Mouse (Mus musculus) forebrain, embryonic 15.5 days (tissue): ENCODE data around the gene Olfr403. TPM values are rescaled to one million over a fixed set of nuclear protein-coding genes. Genes with fewer than 3 reads are reported as not detected.
"Not testable (repeated sequence)": the region's sequence is repeated elsewhere in the genome, so short reads cannot be mapped to it uniquely, and the experiment has no call there.

Source experiments
- ATAC-seq: fragments of 200-750 bp; cut with Nextera tagmentation; replicated peaks from 2 replicates; pipeline ENCODE4 v1.8.0; 2017; ENCODE audit warnings: mild to moderate bottlenecking, moderate TSS enrichment, moderate library complexity
- H3K27ac ChIP-seq: fragments of 300-500 bp; sonication (generic); replicated peaks from 2 replicates; pipeline ENCODE4 v1.5.1; 2015; ENCODE audit warnings: mild to moderate bottlenecking, inconsistent platforms
- H3K27me3 ChIP-seq: fragments of 300-500 bp; sonication (generic); 2 replicates; pipeline ENCODE4 v1.6.1; 2015; ENCODE audit warnings: inconsistent platforms
- H3K36me3 ChIP-seq: fragments of 300-500 bp; sonication (generic); 2 replicates; pipeline ENCODE4 v1.6.1; 2015; ENCODE audit warnings: mild to moderate bottlenecking, inconsistent platforms
- H3K4me1 ChIP-seq: fragments of 300-500 bp; sonication (generic); 2 replicates; pipeline ENCODE4 v1.6.1; 2015; ENCODE audit warnings: inconsistent platforms
- H3K4me2 ChIP-seq: fragments of 300-500 bp; sonication (generic); replicated peaks from 2 replicates; pipeline ENCODE4 v1.6.1; 2015; ENCODE audit warnings: mild to moderate bottlenecking, inconsistent platforms
- H3K4me3 ChIP-seq: fragments of 300-500 bp; sonication (generic); 2 replicates; pipeline ENCODE4 v1.5.1; 2015; ENCODE audit warnings: mild to moderate bottlenecking, inconsistent platforms
- H3K9ac ChIP-seq: fragments of 300-500 bp; sonication (generic); replicated peaks from 2 replicates; pipeline ENCODE4 v1.6.1; 2015; ENCODE audit warnings: mild to moderate bottlenecking, inconsistent platforms
- H3K9me3 ChIP-seq: fragments of 300-500 bp; sonication (generic); 2 replicates; pipeline ENCODE4 v1.6.1; 2016; ENCODE audit warnings: inconsistent platforms
- WGBS: fragments of 180-500 bp; shearing (Covaris S2); methylation state at CpG from one replicate; pipeline ENCODE4 v1.1.7; 2015; ENCODE audit warnings: mixed read lengths; 5-methylcytosine and 5-hydroxymethylcytosine counted together
- polyA plus RNA-seq: library from polyadenylated mRNA; unstranded; fragments of >200 nt; fragmentation: Nextera tagmentation; extraction: Ambion mirVana; gene quantifications from 2 replicates; pipeline ENCODE4 v1.2.1, GENCODE M21; 2015

The Olfr403 gene
- polyA plus RNA-seq: not detected in 2 replicates

DNA sequence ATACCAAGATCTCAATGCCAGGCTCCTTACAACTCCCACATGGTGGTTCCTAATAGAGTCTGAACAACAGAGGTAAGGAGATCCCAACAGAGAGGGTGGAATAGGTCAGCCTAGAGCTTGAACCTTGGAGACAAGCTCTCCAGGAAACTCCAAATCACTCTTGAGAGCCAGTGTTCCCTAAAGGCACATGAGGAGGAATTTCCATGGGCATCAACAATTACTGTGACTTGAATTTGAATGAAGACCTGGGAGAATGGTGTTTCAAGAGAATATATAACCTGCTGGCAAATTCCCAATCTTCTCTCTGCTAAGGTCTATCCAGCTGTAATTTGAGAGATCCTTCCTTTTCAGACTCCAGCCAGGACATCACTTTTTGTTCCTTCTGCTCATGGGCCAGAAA is at the start of gene Olfr403:
TSS of gene Olfr403 (plus strand) at position 301 of the 400 bp plus-strand sequence.
- ATAC-seq: no peak
- H3K4me3 ChIP-seq: no peak within 1 kb of the TSS
- peaks cover 16% of the 10 kb centered on the region; the same call in 1 of the 2 replicates for H3K9me3 ChIP-seq

DNA sequence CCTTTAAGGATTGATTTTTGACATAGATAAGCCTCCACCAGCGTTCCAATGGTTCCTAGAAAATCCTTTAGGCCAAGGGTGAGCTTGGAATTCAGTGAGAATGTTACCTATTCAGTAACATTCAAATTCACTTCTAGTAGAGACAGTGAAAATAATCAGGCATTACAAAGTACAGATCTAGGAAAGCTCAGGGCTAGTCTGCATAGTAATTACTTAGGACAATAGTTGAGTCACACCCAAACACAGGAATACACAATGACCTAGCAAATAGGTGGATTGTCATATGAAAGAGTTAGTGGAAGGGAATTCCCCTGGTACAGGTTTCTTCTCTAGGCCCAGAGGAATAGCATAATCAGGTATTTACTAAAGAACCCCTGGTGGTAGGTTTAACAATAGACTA is 46.0 kb upstream of the Olfr403 start:
- 26% methylated on average over 1 of the region's 1 CpGs for WGBS
- not testable (repeated sequence) for H3K36me3 ChIP-seq, H3K4me1 ChIP-seq, H3K4me3 ChIP-seq, H3K27me3 ChIP-seq, H3K9ac ChIP-seq, ATAC-seq, H3K27ac ChIP-seq, H3K4me2 ChIP-seq
- peaks cover 21% of the 10 kb centered on the region; the same call in 1 of the 2 replicates for H3K9me3 ChIP-seq

More for the DNA sequence above, at the start of gene Olfr403:
- Histone ChIP-seq H3K27me3 (no peaks in the 10 kb centered on the region), H3K27ac (no peak within 1 kb of the TSS), H3K4me1 (no peaks in the 10 kb centered on the region), H3K4me2 (no peak within 1 kb of the TSS), H3K9ac (no peak within 1 kb of the TSS), H3K36me3 (no peaks in the 10 kb centered on the region)

DNA sequence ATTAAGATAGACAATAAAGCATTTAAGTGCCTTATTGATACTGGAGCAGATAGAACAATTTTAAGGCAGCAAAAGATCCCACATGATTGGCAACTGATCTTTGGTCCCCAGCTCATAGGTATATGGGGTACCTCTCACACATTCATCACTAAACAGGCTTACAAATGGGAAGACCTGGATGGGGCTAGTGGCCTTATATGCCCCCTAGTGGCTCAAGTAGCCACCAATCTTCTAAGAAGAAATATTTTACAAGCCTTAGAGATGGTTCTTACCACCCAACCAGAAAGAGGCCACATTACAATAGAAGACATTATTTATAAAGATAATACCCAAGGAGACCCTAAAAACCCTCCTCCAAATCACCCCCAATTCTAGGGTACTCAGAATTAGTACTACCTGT is 40.2 kb upstream of the Olfr403 start:
- Histone ChIP-seq H3K27me3 (no peaks in the 10 kb centered on the region), H3K36me3 (no peaks in the 10 kb centered on the region), H3K4me2 (no peak overlapping the region), H3K4me1 (no peaks in the 10 kb centered on the region), H3K27ac (no peak overlapping the region), H3K4me3 (no peak overlapping the region), H3K9ac (no peak overlapping the region), H3K9me3 (peaks cover 35% of the 10 kb centered on the region)
- ATAC-seq: no peak

DNA sequence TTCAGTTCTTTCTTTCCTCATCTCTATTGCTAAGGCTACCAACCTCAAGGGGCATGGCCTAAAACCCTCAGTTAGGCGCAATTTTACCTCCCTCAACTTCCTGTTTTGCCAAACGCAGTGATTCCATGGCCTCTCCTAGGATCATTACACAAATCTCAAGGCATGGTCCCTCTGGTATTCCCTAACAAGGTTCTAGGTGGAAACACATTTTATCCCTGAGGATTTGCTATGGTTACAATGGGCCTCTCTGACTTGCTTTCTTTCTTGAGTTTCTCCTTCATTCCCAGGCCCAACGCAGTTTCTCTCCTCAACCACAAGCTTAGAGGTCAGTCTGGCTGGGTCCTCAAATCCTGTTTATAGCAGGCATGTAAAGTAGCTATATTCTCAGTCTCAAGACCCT is 32.8 kb upstream of the Olfr403 start, which contains the start of gene Olfr402:
TSS of gene Olfr402 (plus strand) at position 301 of the 400 bp plus-strand sequence.
- Histone ChIP-seq H3K4me1 (no peaks in the 10 kb centered on the region), H3K9me3 (peaks cover 32% of the 10 kb centered on the region), H3K36me3 (no peaks in the 10 kb centered on the region), H3K27me3 (no peaks in the 10 kb centered on the region), H3K27ac (no peak within 1 kb of the TSS), H3K4me3 (no peak within 1 kb of the TSS), H3K4me2 (no peak within 1 kb of the TSS), H3K9ac (no peak within 1 kb of the TSS)
- ATAC-seq: no peak
- 66% methylated on average over 3 of the region's 3 CpGs for WGBS

DNA sequence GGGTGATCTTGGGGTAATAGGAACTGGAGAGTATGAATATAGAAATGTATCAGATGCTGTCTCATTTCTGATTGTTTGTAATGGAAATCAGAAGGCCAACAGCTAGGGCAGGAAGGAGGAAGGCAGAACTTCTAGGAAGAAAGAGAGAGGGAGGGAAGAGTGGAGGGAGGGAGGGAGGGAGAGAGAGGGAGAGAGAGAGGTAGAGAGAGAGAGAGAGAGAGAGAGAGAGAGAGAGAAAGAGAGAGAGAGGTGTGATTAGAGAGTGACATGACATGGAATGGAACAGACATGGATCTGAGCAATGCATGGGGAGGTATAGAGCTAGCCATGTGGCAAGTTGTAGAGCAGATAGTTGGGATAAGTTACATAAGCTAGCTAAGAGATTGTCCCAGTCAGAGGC is 17.3 kb upstream of the Olfr403 start:
- Histone ChIP-seq H3K9ac (no peak overlapping the region), H3K27ac (no peak overlapping the region), H3K9me3 (0 out of 2 replicates have a peak, but pooled peaks cover 5% of the 10 kb centered on the region), H3K4me1 (no peaks in the 10 kb centered on the region), H3K27me3 (no peaks in the 10 kb centered on the region), H3K4me2 (no peak overlapping the region), H3K4me3 (no peak overlapping the region), H3K36me3 (no peaks in the 10 kb centered on the region)
- ATAC-seq: no peak

DNA sequence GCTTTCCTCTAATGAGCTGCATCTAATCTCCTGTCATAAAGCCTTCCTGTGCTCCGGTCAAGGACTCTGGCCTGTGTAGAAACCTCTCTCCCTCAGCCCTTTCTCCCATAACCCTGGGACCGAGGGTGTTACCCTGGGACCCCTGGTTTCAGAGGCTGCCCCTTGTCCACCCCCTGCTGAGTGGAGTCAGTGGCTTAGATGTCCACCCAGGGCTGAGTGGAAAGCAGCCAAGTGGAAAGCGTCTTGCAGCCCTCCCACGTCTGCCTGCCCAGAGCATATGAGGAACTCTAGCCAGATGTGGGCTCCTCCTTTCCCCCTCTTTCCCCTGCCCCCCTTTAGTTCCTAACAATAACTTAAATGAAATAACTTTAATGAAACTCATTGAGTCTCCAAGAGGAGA is 2.9 kb upstream of the Olfr403 start:
- Histone ChIP-seq H3K27me3 (no peaks in the 10 kb centered on the region), H3K4me1 (no peaks in the 10 kb centered on the region), H3K4me2 (no peak overlapping the region), H3K9me3 (peaks cover 17% of the 10 kb centered on the region; the same call in 1 of the 2 replicates), H3K4me3 (no peak overlapping the region), H3K36me3 (no peaks in the 10 kb centered on the region), H3K27ac (no peak overlapping the region), H3K9ac (no peak overlapping the region)
- ATAC-seq: no peak
- 87% methylated on average over 4 of the region's 4 CpGs for WGBS

DNA sequence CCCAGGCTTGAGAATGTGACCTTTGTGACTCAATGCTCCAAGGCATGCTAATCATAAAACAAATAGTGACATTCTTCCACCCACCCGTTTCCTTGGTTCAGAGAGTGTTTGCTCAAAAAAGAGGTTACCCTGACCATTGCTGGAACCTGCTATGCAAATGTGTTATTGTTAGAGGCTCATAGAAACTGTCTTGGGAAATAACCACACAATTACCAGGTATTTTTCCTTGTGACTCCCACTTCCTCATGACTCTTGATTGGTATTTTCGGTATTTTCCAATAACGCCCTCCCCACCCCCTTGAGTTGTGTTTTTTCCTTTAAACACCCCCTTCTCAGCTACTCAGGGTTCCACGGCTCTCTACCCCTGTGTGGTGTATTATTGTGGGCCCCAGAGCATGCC is 2.3 kb upstream of the Olfr403 start:
- no peaks in the 10 kb centered on the region for H3K36me3 ChIP-seq
- H3K9ac ChIP-seq: no peak overlapping the region
- H3K27ac ChIP-seq: no peak overlapping the region
- no peak overlapping the region for H3K4me3 ChIP-seq
- 82% methylated on average over 4 of the region's 4 CpGs for WGBS
- no peak for ATAC-seq
- H3K9me3 ChIP-seq: peaks cover 22% of the 10 kb centered on the region; the same call in 1 of the 2 replicates
- H3K4me2 ChIP-seq: no peak overlapping the region
- no peaks in the 10 kb centered on the region for H3K27me3 ChIP-seq
- H3K4me1 ChIP-seq: no peaks in the 10 kb centered on the region

DNA sequence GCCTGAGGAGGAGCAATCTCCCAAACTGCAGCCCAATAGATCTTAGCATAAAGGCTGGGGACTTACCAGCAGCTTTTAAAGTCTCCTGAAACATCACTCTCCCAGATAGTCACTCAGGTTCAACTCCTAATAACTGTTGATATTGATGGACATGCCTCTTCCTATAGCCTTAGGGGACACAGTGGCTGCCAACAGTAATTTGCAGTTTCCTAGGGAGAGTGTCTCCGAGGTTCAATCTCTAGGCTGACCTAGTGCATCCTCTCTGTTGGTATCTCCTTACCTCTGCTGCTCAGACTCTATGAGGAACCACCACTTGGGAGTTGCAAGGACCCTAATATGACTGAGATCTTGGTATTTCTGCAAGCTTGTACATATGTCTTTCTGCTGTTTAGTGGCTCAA is 25.2 kb downstream of the Olfr403 start, which contains the start of gene Olfr43:
TSS of gene Olfr43 (minus strand) at position 101 of the 400 bp plus-strand sequence.
- Histone ChIP-seq H3K9ac (no peak within 1 kb of the TSS), H3K27me3 (no peaks in the 10 kb centered on the region), H3K9me3 (no peaks in the 10 kb centered on the region), H3K4me3 (no peak within 1 kb of the TSS), H3K4me2 (no peak within 1 kb of the TSS), H3K27ac (no peak within 1 kb of the TSS), H3K36me3 (no peaks in the 10 kb centered on the region), H3K4me1 (no peaks in the 10 kb centered on the region)
- ATAC-seq: no peak
- WGBS: 41% methylated on average over 1 of the region's 1 CpGs

DNA sequence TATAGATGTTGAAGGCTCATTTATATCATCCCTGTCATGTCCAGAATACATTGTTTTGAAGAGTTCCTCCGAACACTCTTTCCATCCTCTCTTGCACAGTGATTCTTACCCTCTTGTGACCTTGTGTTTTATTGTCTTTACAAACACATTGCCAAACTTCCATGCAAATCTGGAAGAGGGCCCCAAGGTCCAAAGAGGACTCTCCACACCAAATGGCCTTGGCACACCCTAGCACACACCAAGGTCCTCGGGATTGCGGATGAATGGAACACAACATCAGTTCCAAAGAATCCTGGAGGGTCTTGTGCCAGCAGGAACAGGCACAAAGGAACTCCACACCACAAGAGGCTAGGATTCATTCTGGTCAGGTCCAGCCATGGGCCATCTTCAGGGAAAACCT is 55.2 kb downstream of the Olfr403 start:
- Histone ChIP-seq H3K4me3 (no peak overlapping the region), H3K4me1 (no peaks in the 10 kb centered on the region), H3K27ac (no peak overlapping the region), H3K27me3 (no peaks in the 10 kb centered on the region), H3K4me2 (no peak overlapping the region), H3K9ac (no peak overlapping the region), H3K36me3 (no peaks in the 10 kb centered on the region), H3K9me3 (0 out of 2 replicates have a peak, but pooled peaks cover 9% of the 10 kb centered on the region)
- no peak for ATAC-seq
- WGBS: 94% methylated on average over 3 of the region's 3 CpGs

Other genes starting within 250 kb of the Olfr403 start
- gene Olfr23, start 249.6 kb upstream of the Olfr403 start, polyA plus RNA-seq: not detected in 2 replicates
- gene Olfr397, start 225.4 kb upstream of the Olfr403 start, polyA plus RNA-seq: not detected in 2 replicates
- gene Olfr398, start 195.8 kb upstream of the Olfr403 start, polyA plus RNA-seq: not detected in 2 replicates
- not detected in 2 replicates for gene Olfr139, start 129.7 kb upstream of the Olfr403 start, polyA plus RNA-seq
- gene Olfr399, start 129.6 kb upstream of the Olfr403 start, polyA plus RNA-seq: not detected in 2 replicates
- not detected in 2 replicates for gene Zfp616, start 116.3 kb upstream of the Olfr403 start, polyA plus RNA-seq
- gene Olfr401, start 72.5 kb upstream of the Olfr403 start, polyA plus RNA-seq: not detected in 2 replicates
- not detected in 2 replicates for gene Olfr402, start 32.7 kb upstream of the Olfr403 start, polyA plus RNA-seq
- not detected in 2 replicates for gene Olfr43, start 25.1 kb downstream of the Olfr403 start, polyA plus RNA-seq
- not detected in 2 replicates for gene Olfr406, start 73.6 kb downstream of the Olfr403 start, polyA plus RNA-seq
- not detected in 2 replicates for gene Olfr59, start 97.5 kb downstream of the Olfr403 start, polyA plus RNA-seq
- not detected in 2 replicates for gene Olfr410, start 151.8 kb downstream of the Olfr403 start, polyA plus RNA-seq
- not detected in 2 replicates for gene Olfr411, start 166.4 kb downstream of the Olfr403 start, polyA plus RNA-seq
- not detected in 2 replicates for gene Olfr412, start 175.8 kb downstream of the Olfr403 start, polyA plus RNA-seq